Mouse (Mus musculus) intestine, postnatal 0 days (tissue): Measurements from ENCODE around the gene Kif16b. TPM values are rescaled to one million over a fixed set of nuclear protein-coding genes. Genes with fewer than 3 reads are reported as not detected.

Experiments
- ATAC-seq: fragments of 200-750 bp; cut with Nextera tagmentation; 2 replicates; pipeline ENCODE4 v1.8.0; 2017; ENCODE audit warnings: mild to moderate bottlenecking, moderate TSS enrichment, moderate library complexity
- H3K27ac ChIP-seq: fragments of 300-500 bp; sonication (generic); 2 replicates; pipeline ENCODE4 v1.5.1; 2014; ENCODE audit warnings: mild to moderate bottlenecking, low read depth, low read length, moderate library complexity
- H3K27me3 ChIP-seq: fragments of 300-500 bp; sonication (generic); replicated peaks from 2 replicates; pipeline ENCODE4 v1.6.1; 2014; ENCODE audit warnings: low read length, mixed read lengths; ENCODE audit not compliant: control insufficient read depth, insufficient read depth
- H3K36me3 ChIP-seq: fragments of 300-500 bp; sonication (generic); 2 replicates; pipeline ENCODE4 v1.6.1; 2014; ENCODE audit warnings: mild to moderate bottlenecking, moderate library complexity; ENCODE audit not compliant: control insufficient read depth, insufficient read depth
- H3K4me1 ChIP-seq: fragments of 300-500 bp; sonication (generic); replicated peaks from 2 replicates; pipeline ENCODE4 v1.6.1; 2014; ENCODE audit warnings: antibody characterized with exemption, low read length, mixed read lengths; ENCODE audit not compliant: control insufficient read depth, insufficient read depth
- H3K4me2 ChIP-seq: fragments of 300-500 bp; sonication (generic); replicated peaks from 2 replicates; pipeline ENCODE4 v1.6.1; 2014; ENCODE audit warnings: low read depth, mild to moderate bottlenecking, moderate library complexity
- H3K4me3 ChIP-seq: fragments of 300-500 bp; sonication (generic); 2 replicates; pipeline ENCODE4 v1.5.1; 2014; ENCODE audit warnings: low read depth, low read length
- H3K9ac ChIP-seq: fragments of 300-500 bp; sonication (generic); 2 replicates; pipeline ENCODE4 v1.6.1; 2014; ENCODE audit warnings: mild to moderate bottlenecking, low read depth, low read length
- H3K9me3 ChIP-seq: fragments of 300-500 bp; sonication (generic); 2 replicates; pipeline ENCODE4 v1.6.1; 2016; ENCODE audit warnings: mixed run types; ENCODE audit not compliant: control insufficient read depth
- CTCF ChIP-seq: sonication (generic); IDR thresholded peaks from 2 replicates; pipeline ENCODE4 v1.5.1; 2016; ENCODE audit warnings: low read depth, mild to moderate bottlenecking, control low read depth, antibody characterized with exemption, moderate library complexity
- WGBS: fragments of 180-500 bp; shearing (Covaris S2); extraction: QIAGEN DNeasy Blood & Tissue Kit; methylation state at CpG from one replicate; pipeline ENCODE4 v1.1.7; 2014; 5-methylcytosine and 5-hydroxymethylcytosine counted together
- polyA plus RNA-seq: library from polyadenylated mRNA; unstranded; fragments of >200 nt; fragmentation: Nextera tagmentation; extraction: Ambion mirVana; gene quantifications from 2 replicates; pipeline ENCODE4 v1.2.1, GENCODE M21; 2015

The Kif16b gene
- polyA plus RNA-seq, 1 experiment from 2014 or later: 7.0 TPM

- Histone ChIP-seq H3K4me1 (no peaks in the 10 kb centered on the region), H3K4me3 (no peak overlapping the region), H3K27me3 (no peaks in the 10 kb centered on the region), H3K9me3 (no peaks in the 10 kb centered on the region), H3K27ac (no peak overlapping the region), H3K36me3 (no peaks in the 10 kb centered on the region; the same call in 1 of the 2 replicates), H3K9ac (no peak overlapping the region), H3K4me2 (no peak overlapping the region)
- WGBS: 69% methylated on average over 7 of the region's 7 CpGs
- TF ChIP-seq CTCF: no peak
- no peak for ATAC-seq
Measured at GRCm38 (mm10) chr2:142651591-142651990, 249.7 kb downstream of the Kif16b start.

DNA sequence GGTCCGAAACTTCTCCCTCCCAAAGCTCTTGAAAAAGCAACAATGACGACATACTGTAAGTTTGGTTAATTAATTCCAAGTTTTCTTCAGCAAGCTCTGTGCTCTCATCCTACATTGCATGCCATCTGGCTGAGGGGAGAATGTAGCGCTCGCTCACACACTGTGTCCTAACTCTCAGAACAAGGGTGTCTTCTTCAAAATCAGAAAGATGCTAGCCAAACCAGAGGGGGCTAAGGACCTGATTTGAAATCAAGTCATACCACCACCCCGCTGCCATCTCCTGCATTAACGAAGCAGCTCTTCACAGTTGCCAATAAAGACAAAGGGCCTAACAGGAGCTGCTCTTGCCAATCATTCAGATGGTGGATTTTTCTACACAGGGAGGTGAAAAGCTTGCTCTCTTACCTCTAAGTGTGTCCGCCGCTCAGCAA is 253.3 kb downstream of the Kif16b start:
- Histone ChIP-seq H3K4me2 (no peak overlapping the region), H3K36me3 (no peaks in the 10 kb centered on the region)
- no peak for TF ChIP-seq CTCF

DNA sequence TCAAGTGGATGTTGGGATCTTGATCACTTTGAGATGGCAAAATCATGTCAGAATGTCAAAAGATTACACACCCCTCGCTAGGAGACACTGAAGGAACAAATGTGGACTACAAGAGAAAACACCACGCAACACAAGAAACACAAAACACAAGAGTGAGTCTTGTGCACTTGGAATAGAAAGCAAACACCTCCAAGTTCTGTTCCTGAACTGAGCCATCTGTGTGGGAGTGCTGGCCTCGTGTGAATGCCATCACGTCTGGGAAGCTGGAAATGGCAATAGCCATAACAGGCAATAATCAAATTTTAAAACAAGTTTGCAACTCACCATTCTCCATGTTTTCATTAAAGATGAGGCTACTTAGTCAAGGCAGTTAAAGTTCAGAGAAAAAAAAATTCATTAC is 254.5 kb downstream of the Kif16b start:
- TF ChIP-seq CTCF: no peak
- 82% methylated on average over 4 of the region's 4 CpGs for whole genome bisulfite sequencing
- H3K4me1 ChIP-seq: no peaks in the 10 kb centered on the region

More for the DNA sequence above, 253.3 kb downstream of the Kif16b start:
- Histone ChIP-seq H3K4me3 (no peak overlapping the region), H3K9me3 (no peaks in the 10 kb centered on the region), H3K4me1 (no peaks in the 10 kb centered on the region), H3K9ac (no peak overlapping the region), H3K27me3 (no peaks in the 10 kb centered on the region), H3K27ac (no peak overlapping the region)
- WGBS: 92% methylated on average over 8 of the region's 8 CpGs
- no peak for ATAC-seq

GRCm38 (mm10) chr2:142641766-142642165 is 259.6 kb downstream of the Kif16b start:
- 84% methylated on average over 2 of the region's 2 CpGs for WGBS
- no peak overlapping the region for H3K4me3 ChIP-seq
- TF ChIP-seq CTCF: no peak
- no peaks in the 10 kb centered on the region for H3K36me3 ChIP-seq
- no peaks in the 10 kb centered on the region for H3K9me3 ChIP-seq
- H3K27me3 ChIP-seq: no peaks in the 10 kb centered on the region
- no peak overlapping the region for H3K9ac ChIP-seq
- ATAC-seq: no peak
- H3K4me2 ChIP-seq: no peak overlapping the region
- H3K4me1 ChIP-seq: no peaks in the 10 kb centered on the region
- no peak overlapping the region for H3K27ac ChIP-seq

More for the DNA sequence above, 254.5 kb downstream of the Kif16b start:
- no peak for ATAC-seq
- H3K4me2 ChIP-seq: no peak overlapping the region
- H3K27ac ChIP-seq: no peak overlapping the region
- no peaks in the 10 kb centered on the region for H3K36me3 ChIP-seq
- H3K4me3 ChIP-seq: no peak overlapping the region
- H3K9me3 ChIP-seq: no peaks in the 10 kb centered on the region
- H3K9ac ChIP-seq: no peak overlapping the region
- no peaks in the 10 kb centered on the region for H3K27me3 ChIP-seq

DNA sequence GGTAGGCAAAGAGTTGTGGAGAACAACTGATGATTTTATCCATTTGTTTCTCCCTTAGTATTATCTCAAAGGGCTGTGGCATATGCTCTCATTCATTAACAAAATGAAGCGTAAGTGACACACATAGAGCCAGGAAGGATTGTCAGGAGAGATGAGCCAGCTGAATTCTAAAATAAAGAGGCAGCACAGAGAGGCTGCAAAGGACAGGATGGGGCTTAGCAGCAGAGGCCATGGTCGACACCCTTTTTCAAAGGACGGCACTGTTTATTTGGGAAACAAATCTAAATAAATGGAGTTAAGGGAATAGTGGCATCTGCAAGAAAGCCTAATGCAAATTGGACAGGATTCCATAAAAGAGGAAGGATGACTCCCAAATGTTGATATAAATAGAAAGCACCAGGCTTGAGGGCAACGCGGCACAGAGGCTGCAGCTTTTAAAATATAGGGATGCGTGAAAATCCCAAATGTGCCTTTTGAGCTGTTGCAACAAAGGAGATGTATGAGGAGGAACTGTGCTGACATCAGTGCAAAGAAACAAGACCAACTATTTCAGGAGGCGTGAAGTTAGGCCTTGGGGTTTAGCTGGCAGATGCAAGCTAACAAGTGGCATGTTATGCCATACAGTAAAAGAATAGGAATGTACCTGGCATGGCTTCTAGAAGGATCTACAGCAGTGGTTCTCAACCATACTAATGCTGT is 265.6 kb downstream of the Kif16b start:
- H3K9me3 ChIP-seq: no peaks in the 10 kb centered on the region
- H3K4me1 ChIP-seq: no peaks in the 10 kb centered on the region
- no peaks in the 10 kb centered on the region for H3K27me3 ChIP-seq
- H3K36me3 ChIP-seq: no peaks in the 10 kb centered on the region
- H3K27ac ChIP-seq: no peak overlapping the region
- no peak overlapping the region for H3K9ac ChIP-seq
- ATAC-seq: no peak
- TF ChIP-seq CTCF: no peak
- H3K4me2 ChIP-seq: no peak overlapping the region
- no peak overlapping the region for H3K4me3 ChIP-seq
- WGBS: 76% methylated on average over 7 of the region's 7 CpGs

DNA sequence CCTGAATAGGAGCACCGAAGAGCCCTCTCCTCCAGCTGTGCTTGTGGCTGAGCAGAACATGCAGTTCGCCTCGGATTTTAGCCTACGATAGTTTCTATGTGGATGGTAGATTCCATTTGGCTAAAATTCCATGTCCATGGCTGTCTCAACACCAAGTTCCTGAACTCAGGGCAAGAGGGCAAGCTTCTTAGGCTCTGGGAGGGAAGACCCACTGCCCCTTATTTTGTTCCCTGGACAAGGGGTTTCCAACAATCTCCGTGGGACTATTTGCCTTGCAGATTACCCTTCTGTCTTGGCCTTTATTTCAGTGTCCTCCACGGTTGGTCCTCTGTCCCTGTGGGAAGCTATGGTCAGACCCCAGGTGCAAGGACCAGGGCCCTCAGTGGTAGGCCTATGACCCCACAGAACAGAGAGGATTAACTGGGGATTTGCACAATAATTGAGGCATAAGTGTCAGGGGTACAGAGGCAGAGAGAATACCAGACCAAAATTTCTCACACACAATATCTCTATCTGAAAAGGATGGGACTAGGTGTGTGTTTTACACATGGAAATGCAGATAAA is 267.3 kb downstream of the Kif16b start:
- Histone ChIP-seq H3K36me3 (no peaks in the 10 kb centered on the region), H3K9me3 (no peaks in the 10 kb centered on the region), H3K9ac (no peak overlapping the region), H3K4me3 (no peak overlapping the region), H3K4me1 (no peaks in the 10 kb centered on the region), H3K27me3 (no peaks in the 10 kb centered on the region), H3K4me2 (no peak overlapping the region), H3K27ac (no peak overlapping the region)
- WGBS: 86% methylated on average over 6 of the region's 6 CpGs
- no peak for ATAC-seq
- TF ChIP-seq CTCF: no peak
